Mouse (Mus musculus): ENCODE measurements at regions not wholly inside any gene's neighbourhood (a gene's known extent, or its start where the extent isn't known, plus 50 kb on each side); places are given as distances from the start of the nearest gene placed in this dataset.
"Not testable (repeated sequence)": the region's sequence is repeated elsewhere in the genome, so short reads cannot be mapped to it uniquely, and the experiment has no call there.

DNA sequence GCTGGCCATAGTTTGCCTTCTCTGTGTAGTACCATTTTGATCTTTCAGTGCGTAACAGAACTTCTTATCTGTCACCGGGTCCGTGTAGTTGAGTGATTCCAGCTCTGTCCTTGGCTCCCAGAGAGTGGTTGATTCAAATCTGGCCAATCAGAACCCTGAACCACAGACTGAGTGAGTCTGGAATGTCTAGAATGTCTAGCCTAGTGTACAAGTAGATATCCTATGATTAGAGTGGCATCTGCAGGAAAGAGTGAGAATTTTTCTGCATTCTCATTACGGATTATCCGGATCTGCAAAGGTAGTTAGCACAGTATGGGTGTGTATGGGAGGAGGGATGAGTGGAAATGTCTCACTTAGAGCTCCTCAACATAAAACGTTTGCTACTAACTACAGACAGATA lies 97.9 kb upstream of the Pdk4 start:
- H3K9ac ChIP-seq (ENCODE audit: low read depth, low read length) = no peak overlapping the region
- no peaks in the 10 kb centered on the region for H3K36me3 ChIP-seq (ENCODE audit: insufficient read depth, low read length)
- no peaks in the 10 kb centered on the region for H3K4me1 ChIP-seq (replicated peaks; ENCODE audit: insufficient read depth, low read length)
- H3K9me3 ChIP-seq (replicated peaks; ENCODE audit: low read length) = no peaks in the 10 kb centered on the region
- H3K27ac ChIP-seq = no peak overlapping the region
- TF ChIP-seq CTCF (IDR thresholded peaks at IDR 0.05; ENCODE audit: low read depth) = peak; percentile 27; the same call in 1 of the 2 replicates
- WGBS = 66% methylated on average over 6 of the region's 6 CpGs
- no peak for ATAC-seq (replicated peaks; ENCODE audit: low FRiP score, low read depth)
- peak; percentile 9 for DNase-seq (ENCODE audit: low spot score)
- no peak overlapping the region for H3K4me3 ChIP-seq (replicated peaks; ENCODE audit: low read depth, low read length)
- H3K27me3 ChIP-seq (ENCODE audit: insufficient read depth, low read length) = no peaks in the 10 kb centered on the region
- H3K4me2 ChIP-seq (ENCODE audit: low read length) = no peak overlapping the region

DNA sequence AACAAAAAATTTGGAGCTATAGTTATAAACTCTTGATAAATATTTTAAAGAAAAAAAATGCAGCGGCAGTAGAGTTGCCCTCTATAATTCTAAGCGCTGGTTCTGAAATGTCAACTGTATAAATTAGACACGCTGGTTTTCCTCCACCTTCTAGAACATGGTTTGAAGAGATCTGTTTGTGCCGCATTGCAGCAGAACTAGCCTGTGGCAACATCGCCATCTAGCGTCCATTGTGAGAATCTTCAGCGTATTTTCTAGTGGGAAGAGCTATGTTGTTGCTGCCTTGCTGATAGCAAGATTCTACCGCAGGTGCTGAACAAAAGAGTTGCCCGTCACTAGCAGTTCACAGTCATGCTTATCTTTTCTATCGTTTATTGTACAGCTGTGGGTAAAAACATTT lies 93.5 kb upstream of the Pdk4 start:
- WGBS = 5% methylated on average over 10 of the region's 10 CpGs
- H3K9ac ChIP-seq (ENCODE audit: low read depth, low read length) = no peak overlapping the region
- no peaks in the 10 kb centered on the region for H3K9me3 ChIP-seq (replicated peaks; ENCODE audit: low read length)
- H3K4me3 ChIP-seq (replicated peaks; ENCODE audit: low read depth, low read length) = no peak overlapping the region
- peak; percentile 92 for DNase-seq (ENCODE audit: low spot score)
- peak; percentile 99 for TF ChIP-seq CTCF (IDR thresholded peaks at IDR 0.05; ENCODE audit: low read depth)
- peak; percentile 59; the same call in 1 of the 2 replicates for ATAC-seq (replicated peaks; ENCODE audit: low FRiP score, low read depth)
- no peak overlapping the region for H3K27ac ChIP-seq
- no peak overlapping the region for H3K4me2 ChIP-seq (ENCODE audit: low read length)
- H3K36me3 ChIP-seq (ENCODE audit: insufficient read depth, low read length) = no peaks in the 10 kb centered on the region
- no peaks in the 10 kb centered on the region for H3K27me3 ChIP-seq (ENCODE audit: insufficient read depth, low read length)
- no peaks in the 10 kb centered on the region for H3K4me1 ChIP-seq (replicated peaks; ENCODE audit: insufficient read depth, low read length)

DNA sequence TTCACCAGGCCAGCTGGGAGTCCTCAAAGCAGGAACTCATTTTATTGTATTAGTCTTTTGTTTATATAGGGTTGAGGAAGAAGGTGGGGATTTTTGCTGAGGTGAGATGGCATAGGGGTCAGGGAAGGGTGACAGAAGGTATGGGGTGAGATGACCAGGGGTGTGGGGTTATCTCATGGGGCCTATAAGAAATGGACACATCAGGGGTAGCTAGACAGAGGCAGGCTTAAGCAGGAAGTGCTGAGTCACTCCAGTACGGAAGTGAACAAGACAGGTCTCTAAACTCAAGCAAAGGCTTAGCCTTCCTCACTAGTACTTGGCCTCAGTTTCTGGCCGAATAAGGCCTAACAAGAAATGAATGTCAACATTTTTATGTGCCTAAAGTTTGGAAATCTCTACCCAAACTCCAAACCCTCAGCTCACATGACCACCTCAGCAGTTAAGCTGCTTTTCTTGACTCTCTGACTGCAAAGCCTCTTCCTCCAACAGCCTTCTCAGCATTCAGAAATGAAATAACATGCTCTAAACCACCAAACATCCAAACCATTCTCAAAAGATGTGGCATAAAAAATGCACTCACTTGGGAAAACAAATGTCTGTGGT lies 86.9 kb upstream of the Pdk4 start:
- H3K27ac ChIP-seq = no peak overlapping the region
- ATAC-seq (replicated peaks; ENCODE audit: low FRiP score, low read depth) = no peak
- no peak overlapping the region for H3K4me2 ChIP-seq (ENCODE audit: low read length)
- no peak for TF ChIP-seq CTCF (IDR thresholded peaks at IDR 0.05; ENCODE audit: low read depth)
- H3K4me1 ChIP-seq (replicated peaks; ENCODE audit: insufficient read depth, low read length) = no peaks in the 10 kb centered on the region
- WGBS = 71% methylated on average over 2 of the region's 2 CpGs
- no peak overlapping the region for H3K4me3 ChIP-seq (replicated peaks; ENCODE audit: low read depth, low read length)
- H3K27me3 ChIP-seq (ENCODE audit: insufficient read depth, low read length) = no peaks in the 10 kb centered on the region
- no peak for DNase-seq (ENCODE audit: low spot score)
- no peaks in the 10 kb centered on the region for H3K9me3 ChIP-seq (replicated peaks; ENCODE audit: low read length)
- H3K9ac ChIP-seq (ENCODE audit: low read depth, low read length) = no peak overlapping the region
- H3K36me3 ChIP-seq (ENCODE audit: insufficient read depth, low read length) = no peaks in the 10 kb centered on the region

DNA sequence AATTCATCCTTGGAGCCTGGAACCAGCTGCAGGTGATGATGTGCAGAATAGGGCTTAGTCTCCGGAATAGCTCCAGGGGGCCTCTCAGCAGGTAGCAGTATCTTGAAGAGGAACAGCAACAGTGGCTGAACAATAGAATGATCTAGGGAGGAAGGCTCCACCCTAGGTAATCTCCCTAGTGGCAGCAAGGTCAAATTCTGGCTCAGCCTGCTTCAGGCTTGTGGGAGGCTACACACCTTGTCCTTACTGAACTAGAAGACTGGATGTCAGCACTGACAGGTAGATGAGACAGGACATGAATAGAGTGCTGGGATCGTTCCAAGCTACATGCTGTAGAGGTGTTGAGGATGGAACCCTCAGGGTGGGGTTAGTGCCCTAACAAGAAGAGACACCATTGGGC lies 80.8 kb upstream of the Pdk4 start:
- not testable (repeated sequence) for H3K27ac ChIP-seq; H3K4me2 ChIP-seq (ENCODE audit: low read length); H3K9ac ChIP-seq (ENCODE audit: low read depth, low read length); H3K36me3 ChIP-seq (ENCODE audit: insufficient read depth, low read length); H3K4me3 ChIP-seq (replicated peaks; ENCODE audit: low read depth, low read length); H3K4me1 ChIP-seq (replicated peaks; ENCODE audit: insufficient read depth, low read length); H3K9me3 ChIP-seq (replicated peaks; ENCODE audit: low read length); ATAC-seq (replicated peaks; ENCODE audit: low FRiP score, low read depth); H3K27me3 ChIP-seq (ENCODE audit: insufficient read depth, low read length); DNase-seq (ENCODE audit: low spot score)
- 88% methylated on average over 2 of the region's 2 CpGs for WGBS

DNA sequence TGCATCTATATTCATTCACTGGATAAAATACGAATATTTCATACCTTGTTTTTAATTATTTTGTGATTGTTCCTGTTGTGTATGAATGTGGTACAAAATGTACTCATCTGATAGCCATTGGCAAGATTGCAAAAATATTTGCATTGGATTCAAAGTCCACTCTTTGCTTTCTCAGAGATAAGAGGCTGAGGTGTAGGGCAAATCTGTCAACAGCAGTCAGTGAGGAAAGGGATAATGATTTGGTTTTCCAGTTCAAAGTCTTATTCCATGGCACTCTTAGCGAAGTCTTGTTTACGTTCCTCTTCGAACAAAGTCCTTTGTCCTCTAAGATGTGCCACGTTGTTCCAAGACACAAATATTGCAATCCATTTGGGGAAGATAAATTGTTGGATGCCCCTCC lies 70.5 kb upstream of the Pdk4 start:
- Histone ChIP-seq H3K4me3 (replicated peaks; ENCODE audit: low read depth, low read length) (no peak overlapping the region), H3K36me3 (ENCODE audit: insufficient read depth, low read length) (no peaks in the 10 kb centered on the region), H3K4me1 (replicated peaks; ENCODE audit: insufficient read depth, low read length) (no peaks in the 10 kb centered on the region), H3K9ac (ENCODE audit: low read depth, low read length) (no peak overlapping the region), H3K4me2 (ENCODE audit: low read length) (no peak overlapping the region), H3K27me3 (ENCODE audit: insufficient read depth, low read length) (no peaks in the 10 kb centered on the region), H3K27ac (no peak overlapping the region), H3K9me3 (replicated peaks; ENCODE audit: low read length) (no peaks in the 10 kb centered on the region)
- ATAC-seq (replicated peaks; ENCODE audit: low FRiP score, low read depth) (no peak), DNase-seq (ENCODE audit: low spot score) (no peak)
- TF ChIP-seq CTCF (IDR thresholded peaks at IDR 0.05; ENCODE audit: low read depth) = no peak
- 80% methylated on average over 5 of the region's 5 CpGs for WGBS

DNA sequence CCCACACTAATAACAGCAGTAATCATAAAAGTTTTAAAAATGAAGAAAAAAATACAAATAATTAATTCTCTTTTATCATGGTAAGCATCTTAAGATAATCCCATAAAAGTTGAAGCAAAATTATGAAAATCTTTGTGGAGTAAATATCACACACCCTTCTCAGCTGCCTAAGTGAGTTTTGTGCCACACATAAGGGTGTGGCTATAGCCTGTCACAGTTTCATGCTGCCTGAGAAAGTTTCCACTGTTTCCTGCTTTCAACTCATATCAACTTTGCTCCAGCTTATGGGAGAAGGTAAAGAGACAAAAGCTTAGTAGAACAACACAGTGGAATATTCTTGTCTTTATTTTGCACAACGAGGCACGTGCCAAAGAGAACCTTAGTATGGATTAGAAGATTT lies 68.9 kb upstream of the Pdk4 start:
- ATAC-seq (replicated peaks; ENCODE audit: low FRiP score, low read depth) (no peak), DNase-seq (ENCODE audit: low spot score) (no peak)
- no peak overlapping the region for H3K4me3 ChIP-seq (replicated peaks; ENCODE audit: low read depth, low read length)
- WGBS = 89% methylated on average over 2 of the region's 2 CpGs
- no peak overlapping the region for H3K9ac ChIP-seq (ENCODE audit: low read depth, low read length)
- TF ChIP-seq CTCF (IDR thresholded peaks at IDR 0.05; ENCODE audit: low read depth) = no peak
- no peaks in the 10 kb centered on the region for H3K36me3 ChIP-seq (ENCODE audit: insufficient read depth, low read length)
- no peaks in the 10 kb centered on the region for H3K9me3 ChIP-seq (replicated peaks; ENCODE audit: low read length)
- no peaks in the 10 kb centered on the region for H3K4me1 ChIP-seq (replicated peaks; ENCODE audit: insufficient read depth, low read length)
- H3K27me3 ChIP-seq (ENCODE audit: insufficient read depth, low read length) = no peaks in the 10 kb centered on the region
- H3K4me2 ChIP-seq (ENCODE audit: low read length) = no peak overlapping the region
- no peak overlapping the region for H3K27ac ChIP-seq

All from kidney, postnatal 0 days (tissue).